Mouse (Mus musculus) cerebellum, adult 18-20 months (tissue): ENCODE measurements around the gene Chsy1.

Source experiments
- DNase-seq, 2 experiments: peaks; one replicate each; pipeline ENCODE4 v3.0.0; 2021

Chsy1 gene

DNA sequence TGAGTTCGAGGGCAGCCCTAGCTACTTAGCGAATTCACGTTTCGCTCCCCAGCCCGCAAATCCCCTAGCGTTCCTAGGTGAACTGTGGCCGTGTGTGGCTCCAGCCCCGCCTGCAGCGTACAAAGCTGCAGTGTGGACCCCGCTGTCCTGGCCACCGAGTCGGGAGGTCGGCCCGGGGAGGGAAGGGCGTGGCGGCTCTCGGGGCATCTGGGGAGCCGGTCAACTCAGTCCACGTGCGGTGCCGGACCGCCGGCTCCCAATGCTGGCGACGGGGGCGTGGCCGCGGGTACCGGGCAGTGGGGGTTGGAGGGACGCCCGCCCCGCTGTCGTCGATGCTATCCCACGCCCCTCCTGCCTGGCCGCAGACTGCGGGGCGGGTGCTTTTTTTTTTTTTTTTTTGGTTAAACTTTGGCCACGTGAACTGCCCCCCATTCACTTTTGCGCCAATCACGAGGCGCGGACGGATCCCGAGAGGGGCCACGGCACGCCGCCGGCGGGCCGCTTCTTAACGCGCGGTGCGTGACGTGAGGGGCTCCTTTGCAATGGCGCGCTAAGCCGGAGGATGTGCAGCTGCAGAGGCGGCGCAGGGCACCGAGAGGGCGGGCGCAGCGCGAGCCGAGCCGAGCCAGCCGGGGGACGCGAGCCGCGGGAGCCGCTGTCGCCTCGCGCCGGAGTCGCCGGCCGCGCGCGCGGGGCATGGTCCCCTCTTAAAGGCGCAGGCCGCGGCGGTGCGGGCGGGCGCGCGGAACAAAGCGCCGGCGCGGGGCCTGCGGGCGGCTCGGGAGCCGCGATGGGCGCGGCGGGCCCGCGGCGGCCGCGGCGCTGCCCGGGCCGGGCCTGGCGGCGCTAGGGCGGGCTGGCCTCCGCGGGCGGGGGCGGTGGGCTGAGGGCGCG lies at the start of gene Chsy1:
TSS of gene Chsy1 (plus strand) at position 555 of the 894 bp plus-strand sequence.
- DNase-seq, result peak; percentile 80 to 90

DNA sequence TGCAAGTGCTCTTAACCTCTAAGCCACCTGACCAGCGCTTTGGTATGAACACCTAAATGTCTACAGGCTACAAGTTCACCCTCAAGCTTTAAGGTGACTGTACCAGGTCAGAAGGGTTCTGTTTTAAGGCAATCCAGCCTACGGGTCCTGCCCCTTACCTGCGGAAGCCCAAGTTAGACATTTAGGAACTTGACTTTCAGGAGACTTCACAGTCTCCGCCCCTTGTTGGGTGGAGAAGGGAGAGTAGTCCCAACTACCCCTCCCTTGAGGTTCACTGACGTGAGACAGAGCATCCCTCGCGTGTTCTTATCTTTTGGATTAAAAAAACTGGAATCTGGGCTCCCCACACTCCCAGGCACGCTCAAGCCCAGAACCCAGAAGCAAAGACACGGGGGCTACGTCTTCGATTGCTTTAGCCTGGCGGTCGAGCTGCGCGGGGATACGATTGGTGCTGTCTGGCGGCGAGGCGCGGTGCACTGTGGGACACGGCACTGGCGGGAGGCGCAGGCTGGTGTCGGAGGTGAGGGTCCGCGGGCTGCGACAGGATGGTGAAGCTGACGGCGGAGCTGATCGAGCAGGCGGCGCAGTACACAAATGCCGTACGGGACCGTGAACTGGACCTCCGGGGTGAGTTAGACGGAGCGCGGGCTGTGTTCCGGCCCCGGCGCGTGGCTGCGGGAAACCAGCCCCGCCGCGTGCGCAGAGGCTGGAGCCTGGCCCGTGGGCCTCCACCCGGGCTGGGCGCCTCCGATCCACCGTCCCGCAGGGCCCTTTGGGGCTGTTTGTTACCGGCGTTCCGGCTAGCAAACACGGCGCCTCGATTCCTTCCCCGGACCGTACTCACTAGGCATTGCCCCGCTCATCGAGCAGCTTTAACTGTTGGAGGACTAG lies 49.0 kb upstream of the Chsy1 start:
- DNase-seq, result peak; percentile 85 to 92

DNA sequence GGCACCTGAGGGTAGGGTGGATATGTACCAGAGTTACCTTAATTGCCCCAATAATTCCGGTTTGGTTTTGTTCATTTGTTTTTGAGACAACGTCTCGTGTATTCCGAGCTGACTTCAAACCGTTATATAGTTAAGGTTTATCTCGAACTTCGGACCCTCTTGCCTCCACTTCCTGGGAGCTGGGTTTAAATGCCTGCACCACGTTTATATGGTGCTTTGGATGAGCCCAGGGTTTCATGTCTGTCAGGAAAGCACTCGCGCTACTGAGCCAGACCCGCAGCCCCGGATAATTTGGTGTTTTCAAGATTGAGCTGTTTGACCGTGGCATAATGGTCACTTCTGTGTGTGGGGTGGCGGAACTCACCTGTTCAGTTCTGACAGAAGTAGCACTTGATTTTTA lies 48.3 kb upstream of the Chsy1 start:
- DNase-seq, result no peak

DNA sequence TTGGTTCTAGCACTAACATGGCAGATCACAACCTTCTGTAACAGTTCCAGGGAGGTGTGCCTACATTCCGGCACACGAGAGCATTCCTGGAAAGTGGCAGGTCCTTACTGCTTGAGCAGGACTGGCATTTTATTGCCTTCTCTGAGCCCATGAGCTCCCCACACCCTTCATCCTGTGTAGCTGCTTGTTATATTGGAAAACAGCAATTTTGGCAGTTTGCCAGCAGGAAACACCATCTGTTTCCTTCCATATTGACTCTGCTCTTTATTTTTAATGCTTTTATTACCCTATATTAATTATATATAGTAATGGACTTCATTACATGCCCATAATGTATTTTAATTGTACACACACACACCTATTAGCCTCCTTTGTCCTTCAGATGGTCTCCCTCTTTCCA lies 32.9 kb upstream of the Chsy1 start:
- DNase-seq, result peak; percentile 37 to 42

DNA sequence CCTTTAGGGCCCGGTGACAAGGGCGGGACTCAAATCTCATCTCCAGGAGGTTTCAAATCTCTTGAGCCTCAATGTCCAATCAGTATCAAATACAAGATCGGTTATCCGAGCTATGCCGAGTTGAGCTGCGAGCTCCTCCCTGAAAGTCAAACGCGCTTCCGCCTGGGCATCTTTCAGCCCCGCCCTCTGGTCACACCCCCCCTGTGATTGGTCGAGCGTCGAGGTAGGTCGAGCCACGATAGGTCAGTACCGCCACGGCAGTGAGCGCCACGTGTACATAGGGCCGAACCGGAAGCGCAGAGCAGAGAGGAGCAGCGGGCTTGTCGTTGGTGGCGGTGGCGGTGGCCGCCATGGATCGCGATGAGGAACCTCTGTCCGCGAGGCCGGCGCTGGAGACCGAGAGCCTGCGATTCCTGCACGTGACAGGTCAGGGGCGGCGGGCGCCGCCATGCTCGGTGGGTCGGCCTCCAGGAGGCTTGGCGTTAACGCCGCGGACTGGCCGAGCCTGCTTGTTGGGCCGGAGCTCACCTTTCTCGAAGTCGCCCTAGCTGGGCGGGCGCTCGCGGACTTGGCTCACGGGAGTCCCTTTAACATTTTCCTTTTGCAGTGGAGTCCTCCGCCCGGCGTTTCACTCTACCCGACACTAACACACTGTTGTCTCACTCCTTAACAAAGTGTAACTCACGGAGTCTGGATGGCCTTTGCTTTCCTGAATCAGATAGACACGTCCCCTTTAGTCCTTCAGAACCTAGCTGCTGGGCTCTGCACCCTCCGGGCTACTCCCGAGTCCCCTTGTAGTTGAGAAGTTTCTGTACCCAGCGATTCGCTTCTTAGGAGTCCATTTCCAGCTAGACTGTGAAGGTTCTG lies 29.7 kb upstream of the Chsy1 start, which contains the start of gene Selenos:
TSS of gene Selenos (plus strand) at position 286 of the 867 bp plus-strand sequence.
- peak; percentile 92 to 97 for DNase-seq

DNA sequence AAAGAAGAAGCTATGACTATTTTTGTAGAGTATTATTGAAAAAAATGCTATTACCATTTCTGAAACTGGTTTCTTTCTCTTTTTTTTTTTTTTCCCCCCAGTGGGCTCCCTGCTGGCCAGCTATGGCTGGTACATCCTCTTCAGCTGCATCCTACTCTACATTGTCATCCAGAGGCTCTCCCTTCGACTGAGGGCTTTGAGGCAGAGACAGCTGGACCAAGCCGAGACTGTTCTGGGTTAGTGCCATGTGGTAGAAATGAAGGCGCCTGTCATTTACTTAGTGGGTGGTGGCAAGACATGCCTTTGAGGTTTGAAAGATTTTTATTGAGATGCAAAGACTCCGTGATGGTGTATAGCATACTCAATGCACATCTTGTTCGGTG lies 29.1 kb upstream of the Chsy1 start:
- no peak for DNase-seq

DNA sequence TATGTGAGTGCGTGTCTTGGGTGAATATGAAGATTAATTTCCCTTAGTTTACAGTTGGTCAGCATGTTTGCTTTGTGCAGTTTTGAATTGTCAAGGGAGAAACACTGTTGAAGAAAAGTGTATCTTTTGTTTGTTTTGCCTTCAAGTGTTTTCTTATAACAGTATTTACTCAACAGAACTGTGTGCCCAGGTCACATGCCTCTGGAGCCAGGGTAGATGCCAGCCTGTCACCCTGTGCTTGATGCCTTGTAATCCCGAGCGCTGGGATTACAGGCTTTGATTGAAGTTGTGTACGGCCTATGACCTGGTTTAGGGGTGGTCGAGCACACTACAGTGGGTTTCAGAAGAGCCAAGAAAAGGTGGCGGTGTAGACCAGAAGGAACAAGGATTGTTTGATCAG lies 25.6 kb upstream of the Chsy1 start:
- no peak for DNase-seq

DNA sequence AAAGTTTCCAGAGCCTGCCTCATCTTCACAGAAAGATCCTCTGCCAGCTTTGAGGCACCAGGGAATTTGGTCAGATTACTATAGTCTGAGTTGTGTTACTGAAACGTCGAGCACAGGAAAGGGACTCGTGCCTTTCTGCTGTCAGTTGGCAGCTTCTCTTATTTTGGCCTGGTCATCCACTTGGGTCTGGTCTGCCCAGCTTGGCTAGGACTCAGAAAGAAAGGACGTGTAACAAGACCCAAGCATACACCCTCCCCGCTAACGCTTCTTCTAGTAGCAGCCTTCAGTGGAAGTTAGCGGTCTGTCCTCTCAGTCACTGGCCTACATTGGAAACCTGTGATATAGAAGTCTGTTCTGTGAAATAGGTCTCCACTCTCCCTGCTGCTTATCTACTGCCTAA lies 24.8 kb upstream of the Chsy1 start:
- DNase-seq, result no peak

DNA sequence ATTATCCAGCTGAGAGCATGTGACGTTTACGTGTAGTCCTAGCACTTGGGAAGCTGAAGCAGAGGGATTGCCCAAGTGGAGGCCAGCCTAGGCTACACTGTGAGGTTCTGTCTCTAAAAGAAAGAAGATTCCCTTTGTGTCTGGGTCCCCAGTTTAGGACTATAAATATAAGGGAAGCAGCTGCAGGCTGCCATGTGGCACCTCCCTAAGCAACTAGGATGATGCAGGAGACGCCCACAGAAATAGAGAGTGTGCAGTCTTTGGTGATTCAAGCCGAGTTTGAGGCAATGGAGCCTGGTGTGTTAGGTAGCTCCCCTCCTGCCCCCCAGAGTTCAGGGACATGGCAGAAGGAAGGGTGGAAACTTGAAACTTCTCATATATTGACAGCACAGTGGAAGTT lies 21.7 kb upstream of the Chsy1 start:
- DNase-seq, result no peak

DNA sequence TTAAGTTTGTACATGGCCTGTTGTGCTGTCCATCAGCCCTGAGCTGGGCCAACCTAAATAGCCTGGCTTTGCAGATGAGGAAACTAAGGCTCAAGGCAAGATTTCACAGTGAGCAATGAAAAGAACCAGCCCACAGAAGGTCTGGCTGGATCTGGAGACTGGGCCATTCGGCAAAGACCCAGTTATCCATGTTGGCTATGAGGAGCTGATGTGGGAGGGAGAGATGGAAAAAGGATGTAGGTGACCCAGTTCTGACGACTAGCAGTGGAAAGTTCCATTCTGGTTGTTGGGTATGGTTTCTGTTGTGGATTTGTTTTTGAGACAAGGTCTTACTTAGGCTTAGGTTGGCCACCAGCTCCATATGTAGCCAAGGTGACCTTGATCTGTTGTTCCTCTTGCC lies 21.2 kb upstream of the Chsy1 start:
- no peak for DNase-seq

DNA sequence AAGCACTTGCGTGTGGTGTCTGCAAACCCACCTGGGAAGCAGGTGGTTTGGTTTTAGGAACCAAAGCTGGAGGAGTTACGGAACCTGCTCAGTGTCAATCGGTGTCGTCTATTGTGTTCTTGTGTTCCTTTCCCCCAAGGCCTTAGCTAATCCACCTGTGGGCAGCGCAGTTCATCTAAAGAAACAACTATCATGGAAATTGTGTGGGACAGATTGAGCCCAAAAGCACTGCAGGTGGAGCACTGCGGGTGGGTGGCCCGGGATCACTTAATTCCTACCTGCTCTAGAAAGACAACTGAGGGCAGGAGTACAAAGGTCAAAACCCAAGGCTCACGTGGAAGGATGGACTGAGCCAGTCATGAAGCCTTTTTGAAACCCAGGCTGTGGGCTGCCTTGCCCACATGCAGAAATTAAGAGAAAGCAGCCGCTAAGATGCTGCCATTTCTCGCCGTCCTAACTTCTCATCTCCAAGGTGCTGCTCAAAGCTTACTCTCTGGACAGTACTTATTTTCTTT lies 18.6 kb upstream of the Chsy1 start:
- DNase-seq, result no peak

DNA sequence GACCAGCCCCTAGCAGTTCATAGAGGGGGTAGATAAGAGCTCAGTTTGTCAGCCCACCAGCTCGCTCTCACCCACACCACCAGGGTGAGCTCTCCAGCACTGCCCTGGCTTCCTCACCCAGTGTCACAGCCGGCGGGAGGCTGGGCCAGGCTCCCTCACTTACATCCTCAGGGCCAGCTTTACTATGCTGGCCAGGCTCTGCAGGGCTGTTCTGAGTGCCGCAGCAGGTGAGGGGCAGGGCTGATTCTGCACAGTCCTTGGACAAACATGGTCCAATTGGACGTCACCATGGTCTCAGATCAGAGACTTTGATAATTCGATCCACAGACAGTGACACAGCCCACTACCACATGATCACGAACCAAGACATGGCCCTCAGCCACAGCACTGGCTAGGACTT lies 17.8 kb upstream of the Chsy1 start:
- no peak for DNase-seq

DNA sequence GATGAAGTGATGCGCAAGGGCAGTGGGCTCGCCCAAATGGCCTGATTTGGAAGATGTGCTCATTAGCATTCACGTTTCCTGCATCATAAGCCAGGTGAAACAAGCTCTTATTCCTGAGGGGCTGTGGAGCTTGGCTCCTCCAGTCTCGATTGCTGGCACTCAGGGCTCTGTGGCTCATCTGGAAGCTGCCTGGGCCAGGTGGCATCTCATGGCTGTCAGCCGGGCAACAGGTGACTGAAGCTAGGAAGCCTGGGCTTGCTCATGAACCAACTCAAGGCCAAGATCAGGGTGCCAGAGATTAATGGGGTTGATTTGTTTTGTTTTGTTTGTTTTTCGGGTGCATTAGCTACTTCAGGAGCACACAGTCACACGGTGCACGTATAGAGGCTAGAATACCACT lies 16.7 kb upstream of the Chsy1 start:
- DNase-seq, result peak; percentile 42 to 63

DNA sequence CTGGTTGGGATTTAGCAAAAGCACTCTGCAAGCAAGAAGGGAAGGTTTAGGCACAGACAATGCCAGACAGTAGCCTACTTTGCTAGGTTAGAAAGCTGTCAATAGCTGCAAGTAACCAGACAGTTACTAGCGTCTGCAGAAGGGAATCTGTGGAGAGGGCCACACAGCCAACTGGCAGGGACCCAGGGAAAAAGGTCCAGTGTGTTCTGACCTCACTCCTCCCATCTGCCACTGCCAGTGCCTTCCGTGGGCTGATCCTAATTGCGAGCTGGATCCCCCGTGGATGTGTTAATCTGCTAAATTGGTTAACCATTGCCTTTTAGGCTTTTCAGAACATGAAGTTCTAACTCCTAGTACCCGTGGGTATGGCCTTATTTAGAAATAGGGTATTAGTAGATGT lies 15.2 kb upstream of the Chsy1 start:
- peak; percentile 52 to 63 for DNase-seq

DNA sequence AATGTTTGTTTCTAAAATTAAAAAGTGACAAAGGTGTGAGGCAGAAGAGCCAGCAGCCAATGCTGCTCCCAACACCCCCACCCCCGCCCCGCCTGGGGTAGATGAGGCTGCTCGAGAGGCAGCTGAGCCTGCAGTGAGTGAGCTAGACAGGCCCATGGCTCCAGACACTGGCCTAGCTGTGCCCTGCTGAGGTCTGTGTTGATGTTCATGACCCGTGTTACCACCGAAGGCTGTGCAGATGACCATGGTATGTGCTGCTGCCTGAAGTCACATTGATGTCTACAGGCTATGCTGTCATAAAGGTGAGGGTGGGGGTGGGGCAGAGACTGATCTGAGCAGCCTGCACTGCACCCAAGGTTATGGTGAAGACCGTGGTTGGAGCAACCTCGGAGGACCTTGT lies 10.5 kb upstream of the Chsy1 start:
- no peak for DNase-seq

DNA sequence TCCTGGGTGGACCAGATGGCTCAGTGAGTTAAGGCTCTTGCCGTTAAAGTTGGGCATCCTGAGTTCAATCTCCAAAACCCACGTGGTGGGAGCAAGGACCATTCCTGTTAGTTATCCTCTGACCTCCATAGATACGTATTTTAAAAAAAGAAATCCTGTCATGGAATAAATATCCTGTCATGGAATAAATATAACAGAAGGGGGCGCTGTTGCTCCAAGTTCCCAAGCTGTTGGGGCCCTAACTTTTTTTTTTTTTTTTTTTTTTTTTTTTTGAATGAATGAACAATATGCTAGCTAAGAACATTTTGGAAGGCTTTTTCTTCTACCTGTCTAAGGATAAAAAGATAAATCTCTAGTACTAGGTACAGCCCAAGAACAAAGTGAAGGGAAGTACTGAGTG lies 7.4 kb upstream of the Chsy1 start:
- DNase-seq, result peak in 1 of 2 experiments; percentile 41

DNA sequence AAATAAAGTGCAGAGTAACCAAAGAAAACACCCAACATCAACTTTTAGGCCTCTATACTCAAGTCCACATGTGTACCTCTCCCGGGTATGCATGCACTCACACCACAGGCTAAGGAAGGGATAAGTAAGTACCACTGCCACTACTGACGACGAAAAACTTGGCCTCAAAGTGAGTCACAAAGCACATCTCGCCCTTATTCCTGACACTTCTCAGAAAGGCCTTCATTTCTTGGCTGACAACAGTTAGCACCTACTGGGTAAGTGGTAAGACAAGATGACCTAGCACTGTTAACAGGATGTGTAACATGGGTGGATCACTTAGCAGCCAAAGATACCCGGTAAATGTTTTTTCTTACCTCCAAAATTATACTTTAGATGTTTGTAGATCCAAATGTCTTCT lies 4.8 kb upstream of the Chsy1 start:
- no peak for DNase-seq

DNA sequence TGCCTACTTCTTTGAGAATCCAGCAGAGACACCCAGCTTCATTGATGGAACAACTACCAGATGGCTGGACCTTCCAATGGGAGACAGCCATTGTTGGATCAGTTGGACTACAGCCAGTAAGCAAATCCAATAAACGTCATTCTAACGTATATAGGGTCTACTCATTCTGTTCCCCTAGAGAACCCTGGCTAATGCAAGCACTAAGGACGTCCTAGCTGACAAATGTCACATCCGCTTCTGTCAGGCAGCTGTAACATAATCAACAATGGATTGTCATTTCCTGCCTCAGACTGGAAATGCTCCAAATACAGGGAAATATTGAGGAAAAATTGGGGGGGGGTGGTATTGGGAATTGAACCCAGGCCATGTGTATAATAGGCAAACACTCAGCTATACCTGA lies 3.5 kb upstream of the Chsy1 start:
- DNase-seq, result no peak

DNA sequence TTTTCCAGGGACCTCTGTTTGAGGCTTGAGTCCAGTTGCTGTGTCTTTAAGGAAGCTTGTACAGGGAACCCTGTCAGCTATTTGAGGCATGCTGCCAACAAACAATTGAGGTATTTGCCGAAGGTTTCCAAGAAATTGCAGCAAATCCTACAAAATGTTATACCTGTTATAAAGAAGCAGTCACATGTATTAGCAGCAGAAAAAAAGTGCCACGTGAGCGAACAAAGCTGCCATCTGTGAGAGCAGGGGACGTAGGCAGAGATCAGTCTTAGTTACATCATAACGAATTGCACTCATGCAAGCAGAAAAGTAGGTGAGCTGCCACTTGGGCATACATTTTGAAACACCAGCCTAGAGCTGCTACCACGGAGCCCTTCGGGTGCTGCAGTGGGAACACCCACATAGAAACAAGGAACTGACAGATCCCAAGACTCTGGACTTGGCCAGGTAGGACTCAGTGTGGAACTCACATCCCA lies 2.7 kb upstream of the Chsy1 start:
- no peak for DNase-seq

DNA sequence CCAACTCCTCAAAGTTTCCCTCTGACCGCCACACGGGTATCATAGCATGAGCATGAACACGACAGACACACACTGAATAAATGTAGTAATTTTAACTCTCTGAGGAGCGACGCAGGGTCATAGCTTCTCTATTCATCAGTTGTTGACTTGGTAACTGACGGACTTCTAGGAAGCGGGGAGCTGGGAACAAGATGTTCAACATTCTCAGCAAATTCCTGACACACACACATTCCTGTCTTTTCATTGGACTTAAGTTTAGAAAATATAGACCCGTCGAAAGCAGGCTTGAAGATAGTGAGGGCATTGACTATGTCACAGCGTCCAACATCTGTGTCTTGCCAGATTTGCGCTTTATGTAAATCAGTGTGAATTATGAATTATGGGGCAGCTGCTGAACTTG lies 2.1 kb upstream of the Chsy1 start:
- no peak for DNase-seq

DNA sequence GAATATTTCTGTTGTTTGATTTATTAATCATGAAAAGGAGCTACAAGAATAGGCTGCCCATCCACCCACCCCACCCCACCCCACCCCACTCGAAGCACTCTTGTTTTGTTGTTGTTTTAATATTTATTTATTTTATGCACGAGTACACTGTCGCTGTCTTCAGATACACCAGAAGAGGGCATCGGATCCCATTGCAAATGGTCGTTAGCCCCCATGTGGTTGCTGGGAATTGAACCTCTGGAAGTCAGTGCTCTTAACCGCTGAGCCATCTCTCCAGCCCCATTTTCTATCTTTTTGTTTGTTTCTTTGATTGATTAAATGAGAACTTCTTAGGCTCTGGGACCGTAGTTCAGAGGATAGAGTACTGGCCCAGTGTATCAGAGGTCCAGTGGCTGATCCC lies 1.4 kb upstream of the Chsy1 start:
- peak in 1 of 2 experiments; percentile 35 for DNase-seq

DNA sequence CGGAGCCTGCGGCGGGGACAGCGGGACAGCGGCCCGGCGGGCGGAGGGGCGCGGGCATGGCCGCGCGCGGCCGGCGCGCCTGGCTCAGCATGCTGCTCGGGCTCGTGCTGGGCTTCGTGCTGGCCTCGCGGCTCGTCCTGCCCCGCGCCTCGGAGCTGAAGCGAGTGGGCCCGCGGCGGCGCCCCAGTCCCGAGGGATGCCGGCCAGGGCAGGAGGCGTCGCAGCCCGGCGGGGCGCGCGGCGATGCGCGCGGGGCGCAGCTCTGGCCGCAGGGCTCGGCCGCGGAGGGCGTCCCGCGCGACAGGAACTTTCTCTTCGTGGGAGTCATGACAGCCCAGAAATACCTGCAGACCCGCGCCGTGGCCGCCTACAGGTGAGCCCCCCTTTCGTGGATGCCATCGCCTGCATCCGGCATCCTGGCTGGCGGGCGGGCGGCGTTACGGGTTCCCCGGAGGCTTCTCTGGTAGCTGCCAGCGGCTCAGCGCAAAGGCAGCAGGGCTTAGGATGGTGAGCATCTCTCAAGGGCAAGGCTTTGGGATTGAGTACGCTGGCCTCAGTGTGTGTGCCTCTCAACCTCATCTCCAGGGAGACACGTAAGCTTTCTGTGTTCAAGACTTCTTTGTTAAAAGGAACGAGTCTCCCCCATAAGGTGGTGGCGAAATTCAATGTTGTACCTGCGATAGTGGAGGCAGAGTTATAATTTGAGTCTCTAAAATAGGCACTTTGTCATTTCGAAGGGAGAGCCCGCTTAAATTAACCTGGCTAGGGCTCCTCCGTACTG lies 730 bp downstream of the Chsy1 start:
- DNase-seq, result peak; percentile 38 to 66
